Mouse (Mus musculus): ENCODE results near the gene Atf7ip2.

Atf7ip2 gene

GRCm38 (mm10) chr16:10297696-10298644 is 105.5 kb downstream of the Atf7ip2 start:
- no peak for DNase-seq (ENCODE audit: extremely low spot score)

- no peak for DNase-seq (ENCODE audit: extremely low spot score)
Observed at GRCm38 (mm10) chr16:10299637-10300036, 107.1 kb downstream of the Atf7ip2 start.

- DNase-seq (ENCODE audit: extremely low spot score), result no peak
Observed at GRCm38 (mm10) chr16:10300231-10301186, 108.0 kb downstream of the Atf7ip2 start.

All from embryo, embryonic 9.5 days (tissue).